Mouse (Mus musculus) adrenal gland, adult 2 months (tissue): ENCODE measurements at regions not wholly inside any gene's neighbourhood (a gene's known extent, or its start where the extent isn't known, plus 50 kb on each side); places are given as distances from the start of the nearest gene placed in this dataset.
A peak's percentile ranks its signal among the peaks of the same experiment; 100 is the strongest.

Experiments used
- DNase-seq: peaks from one replicate; pipeline ENCODE4 v3.0.0; 2021

DNA sequence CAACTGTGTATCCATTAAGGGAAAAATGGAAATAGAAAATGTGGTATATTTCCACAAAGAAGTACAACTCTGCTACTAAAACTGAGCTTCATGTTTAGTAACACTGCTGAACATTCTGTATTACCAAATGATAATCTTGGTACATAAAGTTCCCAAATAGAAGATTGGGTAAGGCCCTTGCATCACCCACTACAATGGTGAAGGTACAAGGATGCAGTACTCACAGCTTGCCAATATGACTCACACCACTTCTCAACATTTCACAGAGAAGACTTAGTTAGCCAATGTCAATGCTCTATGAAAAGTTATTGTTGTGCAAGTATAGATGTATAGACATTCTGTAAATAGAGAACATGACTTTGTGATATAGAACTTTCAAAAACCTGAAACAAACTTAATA is 383.8 kb upstream of the Klra1 start:
- DNase-seq, result peak; percentile 8
